Mouse (Mus musculus) skeletal muscle tissue, postnatal 0 days (tissue): ENCODE data around the gene Itga5. TPM values are rescaled to one million over a fixed set of nuclear protein-coding genes. Genes with fewer than 3 reads are reported as not detected.

Source experiments
- microRNA-seq, 2 experiments: library from miRNA; unstranded; fragments of <30 nt; microRNA quantifications; one replicate each; pipeline ENCODE4; 2016
- polyA plus RNA-seq: library from polyadenylated mRNA; unstranded; fragments of >200 nt; fragmentation: Nextera tagmentation; extraction: Ambion mirVana; gene quantifications from 2 replicates; pipeline ENCODE4 v1.2.1, GENCODE M21; 2015

Itga5 gene
- polyA plus RNA-seq: 28.8 and 29.7 TPM in 2 replicates

GRCm38 (mm10) chr15:103366376-103367149, at the start of gene Itga5:
TSS of gene Itga5 (minus strand) at chr15:103366763.

GRCm38 (mm10) chr15:103339961-103340337, 26.6 kb downstream of the Itga5 start, which contains the start of gene Zfp385a:
TSS of gene Zfp385a (minus strand) at chr15:103340093.

GRCm38 (mm10) chr15:103310365-103310910, 56.1 kb downstream of the Itga5 start, which contains the start of gene Gpr84:
TSS of gene Gpr84 (minus strand) at chr15:103310612.

Small RNA genes within 50 kb of the gene (microRNA-seq; reads per million reads assigned to microRNA genes)
- gene Mir6963: 0 to 0.64 reads per million in 2 experiments

Other genes starting within 250 kb of the Itga5 start
- gene Smug1, start 199.7 kb downstream of the Itga5 start, polyA plus RNA-seq: 8.5 and 9.7 TPM in 2 replicates
- 34.1 and 36.8 TPM in 2 replicates for gene Cbx5, start 126.9 kb downstream of the Itga5 start, polyA plus RNA-seq
- gene Hnrnpa1, start 126.3 kb downstream of the Itga5 start, polyA plus RNA-seq: 222 and 236 TPM in 2 replicates
- gene Nfe2, start 108.4 kb downstream of the Itga5 start, polyA plus RNA-seq: 0.59 and 0.71 TPM in 2 replicates
- 82.6 and 111 TPM in 2 replicates for gene Copz1, start 94.0 kb downstream of the Itga5 start, polyA plus RNA-seq
- 0.14 TPM in 1 of 2 replicates, not detected in the other for gene Gpr84, start 56.2 kb downstream of the Itga5 start, polyA plus RNA-seq
- 11.7 and 14.2 TPM in 2 replicates for gene Zfp385a, start 26.7 kb downstream of the Itga5 start, polyA plus RNA-seq
- gene Gtsf1, start 63.7 kb upstream of the Itga5 start, polyA plus RNA-seq: 0.34 TPM in 1 of 2 replicates, not detected in the other
- gene Gtsf2, start 81.7 kb upstream of the Itga5 start, polyA plus RNA-seq: not detected in 2 replicates
- 2.5 and 3.1 TPM in 2 replicates for gene Nckap1l, start 87.0 kb upstream of the Itga5 start, polyA plus RNA-seq
- 1.1 and 1.3 TPM in 2 replicates for gene Pde1b, start 136.3 kb upstream of the Itga5 start, polyA plus RNA-seq
- 84.1 and 105 TPM in 2 replicates for gene Ppp1r1a, start 171.2 kb upstream of the Itga5 start, polyA plus RNA-seq
- 0.16 and 0.67 TPM in 2 replicates for gene Glycam1, start 198.3 kb upstream of the Itga5 start, polyA plus RNA-seq